Mouse (Mus musculus): ENCODE measurements around the gene Cytl1. TPM values are rescaled to one million over a fixed set of nuclear protein-coding genes. Genes with fewer than 3 reads are reported as not detected.

The Cytl1 gene
- polyA plus RNA-seq, 1 experiment from 2014 or later: not detected

DNA sequence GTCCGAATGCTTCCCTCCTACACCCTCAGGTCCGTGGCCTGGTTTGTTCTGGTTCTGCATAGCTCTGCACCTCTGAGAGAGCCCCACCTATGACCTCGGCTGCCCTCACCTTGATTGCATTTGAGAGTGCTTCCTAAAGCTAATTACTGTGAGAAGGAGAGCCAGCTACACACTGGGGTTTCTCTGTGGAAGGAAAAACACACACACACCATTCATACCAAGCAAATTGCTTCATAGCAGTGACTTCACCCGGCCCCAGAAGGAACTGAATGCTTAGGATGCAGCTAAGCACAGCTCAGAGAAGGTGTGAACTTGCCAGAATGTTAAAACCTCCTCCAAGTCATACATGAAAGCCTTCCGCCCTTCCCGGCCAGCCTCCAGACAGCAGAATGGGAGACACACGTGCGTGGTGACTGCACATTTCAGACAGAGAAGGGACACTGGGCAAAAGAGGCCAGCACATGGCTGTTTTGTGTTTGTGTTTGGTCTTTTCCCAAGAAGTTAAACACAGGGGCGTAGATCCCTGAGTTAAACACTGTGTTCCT, 49.6 kb downstream of the Cytl1 start:
- Histone ChIP-seq H3K27me3 (ENCODE audit: insufficient read depth, low read length) (no peaks in the 10 kb centered on the region), H3K4me3 (ENCODE audit: low read depth, low read length) (no peak overlapping the region), H3K9ac (replicated peaks) (no peak overlapping the region), H3K4me1 (ENCODE audit: insufficient read depth) (no peaks in the 10 kb centered on the region), H3K36me3 (replicated peaks; ENCODE audit: insufficient read depth, low read length) (no peaks in the 10 kb centered on the region), H3K9me3 (ENCODE audit: low read length) (no peaks in the 10 kb centered on the region), H3K27ac (ENCODE audit: low read depth) (no peak overlapping the region), H3K4me2 (ENCODE audit: low read depth, low read length) (no peak overlapping the region)
- WGBS (ENCODE audit: insufficient replicate concordance): 67% methylated on average over 9 of the region's 9 CpGs
- TF ChIP-seq CTCF (IDR thresholded peaks at IDR 0.05; ENCODE audit: low read depth) (no peak), EP300 (IDR thresholded peaks at IDR 0.05; ENCODE audit: low read depth) (no peak)
- DNase-seq (no peak), ATAC-seq (no peak)

Other genes with a start within 250 kb of the Cytl1 start
- 0.05 and 0.09 TPM in 2 replicates for gene Stk32b, start 18.3 kb upstream of the Cytl1 start, polyA plus RNA-seq (2015; fragmentation: Nextera tagmentation; extraction: Ambion mirVana)
- gene Msx1, start 89.1 kb downstream of the Cytl1 start, polyA plus RNA-seq (2015; fragmentation: Nextera tagmentation; extraction: Ambion mirVana): not detected in 2 replicates

Measured in liver, postnatal 0 days (tissue).